Mouse (Mus musculus): ENCODE results near the gene Nudt15.
"Not testable (repeated sequence)": the region's sequence is repeated elsewhere in the genome, so short reads cannot be mapped to it uniquely, and the experiment has no call there.

DNA sequence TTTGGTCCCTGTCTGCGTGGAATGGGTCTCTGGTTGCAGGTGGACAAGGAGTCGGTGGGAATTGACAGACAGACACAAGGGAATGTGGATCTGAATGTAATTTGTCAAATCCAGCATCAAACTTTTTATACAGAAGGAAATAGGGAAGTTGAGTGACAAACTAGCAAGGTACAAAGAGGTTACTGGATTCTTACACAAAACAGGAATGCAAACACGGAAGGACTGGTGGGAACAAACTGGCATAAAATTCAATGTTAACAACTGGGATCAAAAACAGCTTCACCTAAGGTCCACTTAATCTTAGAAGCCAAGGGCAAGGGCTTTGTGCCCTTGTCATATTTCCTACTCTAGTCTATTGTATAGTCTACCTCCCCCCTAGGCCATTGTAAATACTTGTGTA lies 19.4 kb downstream of the Nudt15 start:
- not testable (repeated sequence) for TF ChIP-seq CTCF, EP300 (IDR thresholded peaks at IDR 0.05; ENCODE audit: low read depth)

Data from liver, embryonic 14.5 days (tissue).